Comparison of ENCODE assay signal across 16 mouse cellular contexts in the genomic region with DNA sequence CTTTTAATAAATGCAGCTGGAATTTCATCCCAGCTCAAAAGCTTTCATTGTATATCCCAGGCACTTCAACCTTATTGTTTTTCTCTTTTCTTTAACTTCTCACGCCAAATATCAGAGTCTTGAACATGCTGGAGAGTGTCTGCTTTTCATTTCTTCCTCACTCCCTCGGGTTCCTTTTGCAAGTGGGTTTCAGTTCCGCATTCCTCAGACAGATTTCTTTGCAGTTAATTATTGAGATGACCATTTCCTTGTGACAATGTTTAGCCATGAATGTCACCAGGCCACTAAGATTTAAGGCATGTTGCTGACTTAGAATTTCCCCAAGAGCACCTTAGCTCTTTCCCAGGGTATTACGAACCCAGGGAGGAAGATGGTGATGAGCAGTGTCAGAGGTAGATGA.
"Had no signal": no experiment of that assay in that cellular context is flagged by ENCODE, and none has a peak within 500 bp of the region (broad histone marks: within the 10 kb centered on the region; RNA-seq: fewer than 3 reads in every experiment).

No protein-coding gene starts in this region.

- H3K4me2 ChIP-seq: neural tube, embryonic 13.5 days; neural tube, embryonic 15.5 days; stomach, embryonic 15.5 days had no signal

- H3K4me3 ChIP-seq: neural tube, embryonic 13.5 days; neural tube, embryonic 15.5 days; stomach, embryonic 15.5 days had no signal

- H3K27ac ChIP-seq: neural tube, embryonic 13.5 days; neural tube, embryonic 15.5 days; stomach, embryonic 15.5 days; stomach, postnatal 0 days had no signal

- H3K27me3 ChIP-seq: neural tube, embryonic 13.5 days; neural tube, embryonic 15.5 days; stomach, embryonic 15.5 days had no signal

- DNase-seq: retina, postnatal 1 day; right cerebral cortex, adult 18-20 months; right cerebral cortex, postnatal 14 days; right cerebral cortex, postnatal 25 days; right cerebral cortex, postnatal 4 days; spleen, adult 18-20 months; thymus, adult 18-20 months; thymus, adult 2 months; thymus, postnatal 14 days; thymus, postnatal 25 days; thymus, postnatal 36 days; thymus, postnatal 4 days had no signal

- H3K4me1 ChIP-seq: stomach, embryonic 15.5 days had no signal

- H3K9ac ChIP-seq: neural tube, embryonic 13.5 days; neural tube, embryonic 15.5 days; stomach, embryonic 15.5 days had no signal

- H3K9me3 ChIP-seq: neural tube, embryonic 13.5 days; neural tube, embryonic 15.5 days; stomach, embryonic 15.5 days had no signal

- H3K36me3 ChIP-seq: neural tube, embryonic 13.5 days; neural tube, embryonic 15.5 days; stomach, embryonic 15.5 days had no signal
